Mouse (Mus musculus) liver, postnatal 0 days (tissue): ENCODE data around the gene Gm4952. TPM values are rescaled to one million over a fixed set of nuclear protein-coding genes. Genes with fewer than 3 reads are reported as not detected.

ENCODE experiments used
- ATAC-seq: fragments of 200-750 bp; cut with Nextera tagmentation; 2 replicates; pipeline ENCODE4 v1.8.0; 2017; ENCODE audit warnings: mild to moderate bottlenecking, moderate library complexity
- DNase-seq: peaks from one replicate; pipeline ENCODE4 v3.0.0-alpha.2; 2016
- H3K27ac ChIP-seq: fragments of 300-500 bp; sonication (generic); 2 replicates; pipeline ENCODE4 v1.5.1; 2014; ENCODE audit warnings: antibody characterized with exemption, moderate library complexity, mild to moderate bottlenecking, low read depth
- H3K27me3 ChIP-seq: fragments of 300-500 bp; sonication (generic); 2 replicates; pipeline ENCODE4 v1.6.1; 2014; ENCODE audit warnings: low read length, control low read depth, mixed read lengths; ENCODE audit not compliant: insufficient read depth
- H3K36me3 ChIP-seq: fragments of 300-500 bp; sonication (generic); replicated peaks from 2 replicates; pipeline ENCODE4 v1.6.1; 2014; ENCODE audit warnings: mild to moderate bottlenecking, control low read depth, low read length, moderate library complexity, mixed read lengths; ENCODE audit not compliant: insufficient read depth
- H3K4me1 ChIP-seq: fragments of 300-500 bp; sonication (generic); 2 replicates; pipeline ENCODE4 v1.6.1; 2014; ENCODE audit warnings: antibody characterized with exemption, mild to moderate bottlenecking, control low read depth; ENCODE audit not compliant: insufficient read depth
- H3K4me2 ChIP-seq: fragments of 300-500 bp; sonication (generic); 2 replicates; pipeline ENCODE4 v1.6.1; 2014; ENCODE audit warnings: low read depth, mild to moderate bottlenecking, low read length, moderate library complexity, mixed read lengths
- H3K4me3 ChIP-seq: fragments of 300-500 bp; sonication (generic); 2 replicates; pipeline ENCODE4 v1.5.1; 2014; ENCODE audit warnings: low read depth, low read length
- H3K9ac ChIP-seq: fragments of 300-500 bp; sonication (generic); replicated peaks from 2 replicates; pipeline ENCODE4 v1.6.1; 2014; ENCODE audit warnings: mild to moderate bottlenecking, moderate library complexity
- H3K9me3 ChIP-seq: fragments of 300-500 bp; sonication (generic); 2 replicates; pipeline ENCODE4 v1.6.1; 2016; ENCODE audit warnings: mild to moderate bottlenecking, control low read depth, low read length, mixed read lengths
- CTCF ChIP-seq: sonication (generic); IDR thresholded peaks from 2 replicates; pipeline ENCODE4 v1.5.1; 2016; ENCODE audit warnings: antibody characterized with exemption, low read depth
- EP300 ChIP-seq: IDR thresholded peaks from 2 replicates; pipeline ENCODE4 v1.6.1; 2016; ENCODE audit warnings: antibody characterized with exemption, low read depth, mild to moderate bottlenecking
- WGBS: fragments of 180-500 bp; shearing (Covaris S2); extraction: QIAGEN DNeasy Blood & Tissue Kit; methylation state at CpG from one replicate; pipeline ENCODE4 v1.1.7; 2014; ENCODE audit not compliant: insufficient replicate concordance; 5-methylcytosine and 5-hydroxymethylcytosine counted together
- polyA plus RNA-seq: library from polyadenylated mRNA; unstranded; fragments of >200 nt; fragmentation: Nextera tagmentation; extraction: Ambion mirVana; gene quantifications from 2 replicates; pipeline ENCODE4 v1.2.1, GENCODE M21; 2015

Gm4952 gene
- polyA plus RNA-seq, 1 experiment from 2014 or later, result 262 TPM

- no peak for TF ChIP-seq CTCF
- TF ChIP-seq EP300, result no peak
- Histone ChIP-seq H3K36me3 (no peaks in the 10 kb centered on the region), H3K27ac (no peak within 1 kb of the TSS), H3K27me3 (no peaks in the 10 kb centered on the region), H3K4me1 (0 out of 2 replicates have a peak, but pooled peaks cover 4% of the 10 kb centered on the region), H3K9me3 (no peaks in the 10 kb centered on the region), H3K9ac (no peak within 1 kb of the TSS), H3K4me3 (no peak within 1 kb of the TSS), H3K4me2 (no peak within 1 kb of the TSS; the same call in 1 of the 2 replicates)
- ATAC-seq (no peak), DNase-seq (no peak)
- 41% methylated on average over 4 of the region's 4 CpGs for WGBS
Measured at GRCm38 (mm10) chr19:12633176-12633575, 33.4 kb downstream of the Gm4952 start, which contains the start of gene Glyat. Gene Glyat (plus strand): TSS chr19:12633308.

- no peak for ATAC-seq
- 0 out of 2 replicates have a peak, but pooled peaks cover 6% of the 10 kb centered on the region for H3K4me1 ChIP-seq
- H3K9ac ChIP-seq, result no peak overlapping the region
- no peak overlapping the region for H3K4me2 ChIP-seq
- H3K4me3 ChIP-seq, result no peak overlapping the region
- no peak for DNase-seq
- no peaks in the 10 kb centered on the region for H3K36me3 ChIP-seq
- no peak overlapping the region for H3K27ac ChIP-seq
- TF ChIP-seq CTCF (no peak), EP300 (no peak)
- H3K9me3 ChIP-seq, result no peaks in the 10 kb centered on the region
- 76% methylated on average over 3 of the region's 3 CpGs for WGBS
- no peaks in the 10 kb centered on the region for H3K27me3 ChIP-seq
Measured at GRCm38 (mm10) chr19:12634259-12634658, 34.5 kb downstream of the Gm4952 start.

- H3K36me3 ChIP-seq, result no peaks in the 10 kb centered on the region
- DNase-seq (no peak), ATAC-seq (no peak)
- no peak for TF ChIP-seq CTCF
- TF ChIP-seq EP300, result no peak
- no peak overlapping the region for H3K4me2 ChIP-seq
- no peak overlapping the region for H3K4me3 ChIP-seq
- H3K4me1 ChIP-seq, result 0 out of 2 replicates have a peak, but pooled peaks cover 6% of the 10 kb centered on the region
- H3K27ac ChIP-seq, result no peak overlapping the region
- 83% methylated on average over 4 of the region's 4 CpGs for WGBS
- no peak overlapping the region for H3K9ac ChIP-seq
- no peaks in the 10 kb centered on the region for H3K9me3 ChIP-seq
- no peaks in the 10 kb centered on the region for H3K27me3 ChIP-seq
Measured at GRCm38 (mm10) chr19:12634963-12635362, 35.2 kb downstream of the Gm4952 start.

- 49% methylated on average over 3 of the region's 3 CpGs for WGBS
- TF ChIP-seq EP300 (no peak), CTCF (no peak)
- H3K27ac ChIP-seq, result 0 out of 2 replicates have a peak overlapping the region, but pooled peaks have one; percentile 57
- 0 out of 2 replicates have a peak, but pooled peaks cover 6% of the 10 kb centered on the region for H3K4me1 ChIP-seq
- no peak for DNase-seq
- H3K27me3 ChIP-seq, result no peaks in the 10 kb centered on the region
- no peaks in the 10 kb centered on the region for H3K9me3 ChIP-seq
- peak; percentile 53 for ATAC-seq
- no peak overlapping the region for H3K4me2 ChIP-seq
- H3K9ac ChIP-seq, result no peak overlapping the region
- no peaks in the 10 kb centered on the region for H3K36me3 ChIP-seq
- H3K4me3 ChIP-seq, result no peak overlapping the region
Measured at GRCm38 (mm10) chr19:12636863-12637262, 37.1 kb downstream of the Gm4952 start.

GRCm38 (mm10) chr19:12638049-12638448, 38.3 kb downstream of the Gm4952 start:
- peak overlapping the region; percentile 77 for H3K27ac ChIP-seq
- H3K4me3 ChIP-seq, result no peak overlapping the region
- no peak for TF ChIP-seq CTCF
- TF ChIP-seq EP300, result 0 out of 2 replicates have a peak, but pooled peaks have one; percentile 13
- no peak overlapping the region for H3K9ac ChIP-seq
- WGBS, result 50% methylated on average over 1 of the region's 1 CpGs
- H3K27me3 ChIP-seq, result no peaks in the 10 kb centered on the region
- no peaks in the 10 kb centered on the region for H3K9me3 ChIP-seq
- 0 out of 2 replicates have a peak, but pooled peaks cover 5% of the 10 kb centered on the region for H3K4me1 ChIP-seq
- DNase-seq (no peak), ATAC-seq (peak; percentile 84)
- H3K36me3 ChIP-seq, result no peaks in the 10 kb centered on the region
- no peak overlapping the region for H3K4me2 ChIP-seq

- no peaks in the 10 kb centered on the region for H3K4me1 ChIP-seq
- H3K9ac ChIP-seq, result no peak overlapping the region
- no peak overlapping the region for H3K4me3 ChIP-seq
- TF ChIP-seq CTCF (no peak), EP300 (no peak)
- H3K9me3 ChIP-seq, result no peaks in the 10 kb centered on the region
- DNase-seq (no peak), ATAC-seq (no peak)
- no peak overlapping the region for H3K27ac ChIP-seq
- no peaks in the 10 kb centered on the region for H3K36me3 ChIP-seq
- H3K27me3 ChIP-seq, result no peaks in the 10 kb centered on the region
- no peak overlapping the region for H3K4me2 ChIP-seq
Measured at GRCm38 (mm10) chr19:12649511-12649910, 49.7 kb downstream of the Gm4952 start.
